Mouse (Mus musculus): Measurements from ENCODE around the gene Vps53.

- TF ChIP-seq POLR2A (IDR thresholded peaks at IDR 0.05; ENCODE audit: borderline replicate concordance, extremely low read depth, insufficient read depth, insufficient read length, poor library complexity, severe bottlenecking) (no peak), CTCF (IDR thresholded peaks at IDR 0.05; ENCODE audit: borderline replicate concordance, extremely low read depth, insufficient read depth, insufficient read length) (no peak)
Measured at GRCm38 (mm10) chr11:76060906-76061305, 118.5 kb downstream of the Vps53 start.

Measured in brain, embryonic 14.5 days (tissue).